Mouse (Mus musculus) neural tube, embryonic 12.5 days (tissue): ENCODE data around the gene Alpi. TPM values are rescaled to one million over a fixed set of nuclear protein-coding genes. Genes with fewer than 3 reads are reported as not detected.

ENCODE experiments used
- ATAC-seq: fragments of 200-750 bp; cut with Nextera tagmentation; 2 replicates; pipeline ENCODE4 v1.8.0; 2017; ENCODE audit warnings: low read depth, mild to moderate bottlenecking, moderate TSS enrichment, moderate library complexity; ENCODE audit not compliant: low FRiP score
- H3K27ac ChIP-seq: fragments of 300-500 bp; sonication (generic); 2 replicates; pipeline ENCODE4 v1.5.1; 2016
- H3K27me3 ChIP-seq: fragments of 300-500 bp; sonication (generic); replicated peaks from 2 replicates; pipeline ENCODE4 v1.6.1; 2016; ENCODE audit warnings: mild to moderate bottlenecking
- H3K36me3 ChIP-seq: fragments of 300-500 bp; sonication (generic); 2 replicates; pipeline ENCODE4 v1.6.1; 2016; ENCODE audit warnings: mild to moderate bottlenecking
- H3K4me1 ChIP-seq: fragments of 300-500 bp; sonication (generic); 2 replicates; pipeline ENCODE4 v1.6.1; 2016
- H3K4me2 ChIP-seq: fragments of 300-500 bp; sonication (generic); replicated peaks from 2 replicates; pipeline ENCODE4 v1.6.1; 2016; ENCODE audit warnings: mild to moderate bottlenecking
- H3K4me3 ChIP-seq: fragments of 300-500 bp; sonication (generic); 2 replicates; pipeline ENCODE4 v1.5.1; 2016
- H3K9ac ChIP-seq: fragments of 300-500 bp; sonication (generic); 2 replicates; pipeline ENCODE4 v1.6.1; 2016; ENCODE audit warnings: mild to moderate bottlenecking
- H3K9me3 ChIP-seq: fragments of 300-500 bp; sonication (generic); 2 replicates; pipeline ENCODE4 v1.6.1; 2016; ENCODE audit warnings: mild to moderate bottlenecking
- WGBS: fragments of 180-500 bp; shearing (Covaris S2); methylation state at CpG from one replicate; pipeline ENCODE4 v1.1.7; 2016; 5-methylcytosine and 5-hydroxymethylcytosine counted together
- polyA plus RNA-seq: library from polyadenylated mRNA; unstranded; fragments of >200 nt; fragmentation: Nextera tagmentation; extraction: Ambion mirVana; gene quantifications from 2 replicates; pipeline ENCODE4 v1.2.1, GENCODE M21; 2016

The Alpi gene
- polyA plus RNA-seq, 1 experiment from 2014 or later: not detected

DNA sequence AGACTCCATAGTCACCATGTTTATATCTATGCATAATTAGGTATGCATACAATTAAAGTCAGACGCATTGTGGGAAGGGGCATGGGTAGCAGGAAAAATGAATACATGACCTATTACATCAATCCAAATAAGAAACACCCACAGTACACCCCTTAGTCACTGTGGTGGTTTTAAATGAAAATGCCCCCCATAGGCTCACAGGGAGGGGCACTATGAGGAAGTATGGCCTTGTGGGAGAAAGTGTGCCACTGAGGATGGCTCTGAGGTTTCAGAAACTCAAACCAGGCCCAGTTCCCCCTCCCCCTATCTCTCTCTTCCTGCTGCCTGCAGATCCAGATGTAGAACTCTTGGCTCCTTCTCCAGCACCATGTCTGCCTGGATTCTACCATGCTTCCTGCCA is 2.5 kb upstream of the Alpi start:
- Histone ChIP-seq H3K4me2 (no peak overlapping the region), H3K4me3 (no peak overlapping the region), H3K36me3 (no peaks in the 10 kb centered on the region), H3K27ac (no peak overlapping the region), H3K4me1 (no peaks in the 10 kb centered on the region), H3K9me3 (no peaks in the 10 kb centered on the region), H3K27me3 (peaks cover 6% of the 10 kb centered on the region), H3K9ac (no peak overlapping the region)
- ATAC-seq: no peak
- 88% methylated on average over 1 of the region's 1 CpGs for WGBS

DNA sequence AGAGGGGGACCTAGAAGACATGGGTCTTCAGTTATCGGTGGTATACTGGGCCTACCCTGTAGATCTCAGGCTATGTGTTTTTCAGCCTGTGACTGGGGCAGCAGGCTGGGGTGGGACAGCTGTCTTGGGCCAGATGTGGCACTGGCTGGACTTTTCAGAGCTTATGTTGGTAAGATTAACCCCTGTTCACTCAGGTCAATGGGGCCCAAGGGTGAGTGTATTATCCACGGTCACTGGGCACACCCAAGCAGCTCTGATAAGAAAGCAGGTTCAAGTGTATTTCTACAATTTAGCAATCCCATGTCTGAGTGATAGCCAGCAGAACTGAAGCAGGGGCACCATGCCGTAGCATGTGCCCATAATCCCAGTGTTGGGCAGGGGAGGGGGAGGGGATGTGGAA is 708 bp upstream of the Alpi start:
- 89% methylated on average over 3 of the region's 3 CpGs for WGBS

DNA sequence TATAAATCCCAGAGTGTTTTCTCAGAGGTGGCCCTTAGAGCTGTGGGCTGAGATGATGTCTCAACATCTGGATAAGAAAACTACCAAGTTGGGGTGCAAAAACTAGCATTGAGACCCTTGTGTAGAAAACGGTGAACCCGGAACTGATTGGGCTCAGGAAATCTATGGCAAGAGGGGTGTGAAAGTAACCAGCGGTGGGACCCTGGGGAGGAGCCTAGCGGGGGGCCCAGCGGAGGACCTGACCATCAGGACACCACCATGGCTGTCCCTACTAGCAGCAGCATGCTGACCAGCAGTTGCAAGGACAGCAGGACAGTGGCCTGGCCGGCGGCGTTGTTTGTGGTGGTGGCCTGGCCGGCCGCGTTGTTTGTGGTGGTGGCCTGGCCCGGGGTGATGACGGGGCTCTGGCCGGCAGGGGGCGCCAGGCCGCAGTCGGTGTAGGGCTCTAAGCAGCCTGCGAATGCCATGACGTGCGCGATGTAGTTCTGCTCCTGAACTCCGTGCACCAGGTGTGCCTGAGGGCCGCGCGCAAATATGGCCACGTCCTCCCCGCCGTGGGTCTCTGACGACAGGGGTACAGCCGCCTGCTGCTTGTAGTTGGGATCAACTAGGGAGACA is 2.9 kb downstream of the Alpi start:
- peak overlapping the region; percentile 34 for H3K4me2 ChIP-seq
- H3K4me1 ChIP-seq: no peaks in the 10 kb centered on the region
- H3K27ac ChIP-seq: no peak overlapping the region
- H3K9me3 ChIP-seq: no peaks in the 10 kb centered on the region
- WGBS: 13% methylated on average over 30 of the region's 30 CpGs
- peak; percentile 86 for ATAC-seq
- no peak overlapping the region for H3K4me3 ChIP-seq
- H3K9ac ChIP-seq: no peak overlapping the region
- no peaks in the 10 kb centered on the region for H3K36me3 ChIP-seq
- peaks cover 6% of the 10 kb centered on the region for H3K27me3 ChIP-seq

More for the DNA sequence above, 708 bp upstream of the Alpi start:
- H3K27ac ChIP-seq: no peak overlapping the region
- H3K4me1 ChIP-seq: no peaks in the 10 kb centered on the region
- H3K9me3 ChIP-seq: no peaks in the 10 kb centered on the region
- no peak overlapping the region for H3K9ac ChIP-seq
- H3K4me3 ChIP-seq: no peak overlapping the region
- no peaks in the 10 kb centered on the region for H3K36me3 ChIP-seq
- no peak for ATAC-seq
- peaks cover 6% of the 10 kb centered on the region for H3K27me3 ChIP-seq
- H3K4me2 ChIP-seq: no peak overlapping the region

DNA sequence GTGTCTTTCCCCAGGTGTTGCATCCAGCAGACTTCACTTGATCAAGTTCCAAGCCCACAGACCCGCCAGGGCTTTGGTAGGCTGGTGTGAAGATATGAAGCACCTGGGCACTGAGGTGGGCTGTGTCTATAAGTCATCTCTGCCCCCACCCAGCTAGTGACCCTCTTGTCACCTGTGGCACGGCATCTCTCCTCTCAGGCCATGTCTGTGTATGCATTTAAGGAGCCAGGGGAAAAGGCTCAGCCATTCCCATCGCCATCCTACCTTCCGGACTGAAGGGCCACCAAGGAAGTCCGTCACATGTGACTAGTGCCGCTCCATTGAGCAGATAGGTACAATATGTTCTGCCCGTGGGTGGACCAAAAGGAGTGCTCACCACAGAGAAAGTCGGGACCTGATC is 5.8 kb downstream of the Alpi start:
- H3K27ac ChIP-seq: no peak overlapping the region
- no peak overlapping the region for H3K9ac ChIP-seq
- no peaks in the 10 kb centered on the region for H3K9me3 ChIP-seq
- H3K27me3 ChIP-seq: peaks cover 6% of the 10 kb centered on the region
- H3K4me3 ChIP-seq: no peak overlapping the region
- no peaks in the 10 kb centered on the region for H3K36me3 ChIP-seq
- 85% methylated on average over 8 of the region's 8 CpGs for WGBS
- no peak for ATAC-seq
- no peak overlapping the region for H3K4me2 ChIP-seq
- no peaks in the 10 kb centered on the region for H3K4me1 ChIP-seq

DNA sequence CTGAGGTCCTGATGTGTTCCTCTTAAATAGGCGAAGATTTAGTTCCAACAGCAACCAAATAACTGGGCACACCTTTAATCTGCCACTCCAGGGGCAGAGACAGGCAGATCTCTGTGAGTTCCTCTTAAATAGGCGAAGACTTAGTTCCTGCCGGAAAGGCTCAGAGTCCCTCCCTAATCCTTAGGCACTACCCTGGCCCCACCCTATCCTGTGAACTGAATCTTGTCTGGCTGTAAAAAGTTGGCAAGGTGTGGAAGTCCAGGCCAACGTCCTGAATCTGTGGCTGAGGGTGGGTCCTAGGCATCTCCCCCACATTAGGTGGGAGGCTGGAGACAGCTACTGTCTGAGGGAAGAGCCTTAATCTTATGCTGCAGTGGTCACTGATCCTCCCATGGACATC is 11.6 kb downstream of the Alpi start, which contains the start of gene Alppl2:
Gene Alppl2, minus strand, starts transcription at position 101 of the 400 bp plus-strand sequence.
- no peak within 1 kb of the TSS for H3K4me2 ChIP-seq
- ATAC-seq: no peak
- H3K9ac ChIP-seq: no peak within 1 kb of the TSS
- H3K36me3 ChIP-seq: no peaks in the 10 kb centered on the region
- WGBS: 85% methylated on average over 4 of the region's 4 CpGs
- no peak within 1 kb of the TSS for H3K27ac ChIP-seq
- H3K27me3 ChIP-seq: no peaks in the 10 kb centered on the region
- no peaks in the 10 kb centered on the region for H3K9me3 ChIP-seq
- H3K4me1 ChIP-seq: no peaks in the 10 kb centered on the region
- no peak within 1 kb of the TSS for H3K4me3 ChIP-seq

DNA sequence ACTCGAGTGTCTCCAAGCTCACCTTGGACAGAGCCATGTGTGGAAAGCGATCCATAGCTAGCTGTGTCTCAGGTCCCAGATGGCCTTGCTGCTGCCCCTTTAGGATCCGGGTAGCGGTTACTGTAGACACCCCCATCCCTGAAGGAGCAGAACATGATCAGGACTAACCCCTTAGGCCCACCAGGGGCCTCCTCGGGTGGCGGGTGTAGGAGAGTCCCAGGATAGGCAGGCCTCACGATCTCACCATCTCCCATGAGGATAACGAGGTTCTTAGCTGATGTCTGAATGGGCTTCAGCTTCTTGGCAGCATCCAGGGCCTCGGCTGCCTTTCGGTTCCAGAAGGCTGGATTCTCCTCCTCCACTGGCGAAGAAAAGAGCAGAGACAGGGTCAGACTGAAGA is 12.2 kb downstream of the Alpi start:
- H3K4me1 ChIP-seq: no peaks in the 10 kb centered on the region
- WGBS: 88% methylated on average over 11 of the region's 11 CpGs
- H3K27me3 ChIP-seq: no peaks in the 10 kb centered on the region
- no peak overlapping the region for H3K4me2 ChIP-seq
- H3K9me3 ChIP-seq: no peaks in the 10 kb centered on the region
- no peaks in the 10 kb centered on the region for H3K36me3 ChIP-seq
- no peak for ATAC-seq
- no peak overlapping the region for H3K27ac ChIP-seq
- no peak overlapping the region for H3K4me3 ChIP-seq
- H3K9ac ChIP-seq: no peak overlapping the region

DNA sequence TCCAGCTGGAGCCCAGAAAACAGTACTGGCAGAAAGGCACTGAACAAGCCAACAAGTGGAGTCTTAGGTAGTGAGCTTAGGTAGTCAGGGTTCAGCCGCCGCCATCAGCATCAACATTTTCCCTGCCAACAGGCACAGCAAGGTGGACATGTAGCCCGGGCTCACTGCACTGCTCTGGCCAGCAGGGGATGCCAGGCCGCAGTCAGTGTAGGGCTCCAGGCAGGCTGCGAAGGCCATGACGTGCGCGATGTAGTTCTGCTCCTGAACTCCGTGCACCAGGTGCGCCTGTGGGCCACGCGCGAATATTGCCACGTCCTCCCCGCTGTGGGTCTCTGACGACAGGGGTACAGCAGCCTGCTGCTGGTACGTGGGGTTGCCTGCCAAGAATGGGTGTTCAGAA is 14.4 kb downstream of the Alpi start:
- Histone ChIP-seq H3K4me3 (no peak overlapping the region), H3K27ac (no peak overlapping the region), H3K36me3 (no peaks in the 10 kb centered on the region), H3K9ac (no peak overlapping the region), H3K4me1 (no peaks in the 10 kb centered on the region), H3K9me3 (no peaks in the 10 kb centered on the region), H3K27me3 (no peaks in the 10 kb centered on the region), H3K4me2 (no peak overlapping the region)
- WGBS: 66% methylated on average over 17 of the region's 17 CpGs
- no peak for ATAC-seq

DNA sequence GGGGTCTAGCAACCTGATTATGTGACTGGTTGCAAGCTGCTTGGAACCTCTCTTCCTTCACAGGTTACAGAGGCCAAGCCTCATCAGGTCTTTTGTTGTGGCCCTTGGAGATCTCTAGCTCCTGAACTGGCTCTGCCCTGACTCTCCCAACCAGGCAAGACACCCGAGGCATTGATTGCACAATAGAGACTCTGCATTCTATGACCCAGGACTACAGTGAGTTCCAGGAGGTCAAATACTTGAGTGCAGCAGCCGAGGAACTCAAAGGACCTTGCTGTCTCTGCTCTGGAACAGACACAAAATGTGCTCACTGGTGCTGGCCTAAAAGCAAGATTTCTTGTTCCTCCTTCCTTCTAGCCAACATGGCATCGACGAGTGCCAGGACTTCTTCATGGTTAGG is 15.2 kb downstream of the Alpi start:
- no peaks in the 10 kb centered on the region for H3K9me3 ChIP-seq
- no peak overlapping the region for H3K4me3 ChIP-seq
- H3K27ac ChIP-seq: no peak overlapping the region
- no peaks in the 10 kb centered on the region for H3K4me1 ChIP-seq
- H3K27me3 ChIP-seq: no peaks in the 10 kb centered on the region
- H3K9ac ChIP-seq: no peak overlapping the region
- no peaks in the 10 kb centered on the region for H3K36me3 ChIP-seq
- ATAC-seq: no peak
- 77% methylated on average over 4 of the region's 4 CpGs for WGBS
- H3K4me2 ChIP-seq: no peak overlapping the region

DNA sequence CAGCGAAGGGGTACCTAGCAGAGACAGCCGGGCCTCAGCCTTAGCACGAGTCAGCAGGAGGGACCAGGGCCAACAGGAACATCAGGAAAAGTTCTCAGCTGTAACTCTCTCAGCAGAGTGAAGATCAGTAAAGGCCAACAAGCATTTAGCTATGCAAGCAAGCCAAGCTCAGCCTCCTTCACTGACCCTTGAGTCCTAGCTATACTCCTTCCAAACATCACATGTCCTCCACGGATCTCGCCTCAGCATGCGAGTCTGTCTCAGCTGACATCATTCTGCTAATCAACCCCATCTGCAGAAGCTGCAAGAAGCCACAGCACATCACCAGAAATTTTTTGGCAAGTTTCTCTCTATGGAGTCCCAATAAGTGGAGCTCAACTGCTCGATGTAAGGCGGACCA is 27.6 kb downstream of the Alpi start:
- no peak overlapping the region for H3K27ac ChIP-seq
- no peak for ATAC-seq
- no peaks in the 10 kb centered on the region for H3K36me3 ChIP-seq
- no peaks in the 10 kb centered on the region for H3K27me3 ChIP-seq
- H3K4me2 ChIP-seq: no peak overlapping the region
- H3K9me3 ChIP-seq: no peaks in the 10 kb centered on the region
- no peaks in the 10 kb centered on the region for H3K4me1 ChIP-seq
- H3K4me3 ChIP-seq: no peak overlapping the region
- 89% methylated on average over 8 of the region's 8 CpGs for WGBS
- H3K9ac ChIP-seq: no peak overlapping the region

DNA sequence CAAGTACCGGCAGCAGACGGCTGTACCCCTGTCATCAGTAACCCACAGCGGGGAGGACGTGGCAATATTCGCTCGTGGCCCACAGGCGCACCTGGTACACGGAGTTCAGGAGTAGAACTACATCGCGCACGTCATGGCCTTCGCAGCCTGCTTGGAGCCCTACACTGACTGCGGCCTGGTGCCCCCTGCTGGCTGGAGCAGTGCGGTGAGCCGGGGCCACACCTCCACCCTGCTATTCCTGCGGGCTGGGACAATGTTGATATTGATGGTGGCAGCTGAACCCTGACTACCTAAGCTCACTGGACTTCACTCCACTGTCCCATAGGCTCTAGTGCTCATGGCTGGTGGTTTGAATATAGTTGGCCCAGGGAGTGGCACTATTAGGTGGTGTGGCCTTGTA is 30.7 kb downstream of the Alpi start:
- 56% methylated on average over 16 of the region's 16 CpGs for whole genome bisulfite sequencing
- Histone ChIP-seq H3K4me1 (no peaks in the 10 kb centered on the region; the same call in 1 of the 2 replicates), H3K27me3 (no peaks in the 10 kb centered on the region), H3K4me3 (no peak overlapping the region), H3K9me3 (no peaks in the 10 kb centered on the region), H3K27ac (no peak overlapping the region), H3K9ac (no peak overlapping the region), H3K4me2 (no peak overlapping the region), H3K36me3 (no peaks in the 10 kb centered on the region)
- ATAC-seq: no peak

DNA sequence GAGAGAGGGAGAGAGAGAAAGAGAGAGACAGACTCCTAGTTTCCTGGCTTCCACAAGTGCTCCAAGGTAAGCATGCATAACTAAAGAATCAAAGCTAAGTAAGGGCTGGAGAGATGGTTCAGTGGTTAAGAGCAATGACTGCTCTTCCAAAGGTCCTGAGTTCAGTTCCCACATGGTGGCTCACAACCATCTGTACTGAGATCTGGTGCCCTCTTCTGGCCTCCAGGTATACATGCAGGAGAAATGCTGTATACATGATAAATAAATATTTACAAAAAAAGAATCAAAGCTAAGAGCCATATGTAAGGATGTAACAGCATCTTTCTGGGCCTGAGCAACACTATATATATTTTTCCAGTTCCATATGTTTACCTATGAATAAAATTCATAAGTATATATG is 40.5 kb downstream of the Alpi start:
- H3K36me3 ChIP-seq: no peaks in the 10 kb centered on the region
- no peak overlapping the region for H3K4me2 ChIP-seq
- no peaks in the 10 kb centered on the region for H3K9me3 ChIP-seq
- no peak overlapping the region for H3K9ac ChIP-seq
- no peak for ATAC-seq
- no peak overlapping the region for H3K27ac ChIP-seq
- 0 out of 2 replicates have a peak, but pooled peaks cover 3% of the 10 kb centered on the region for H3K4me1 ChIP-seq
- no peaks in the 10 kb centered on the region for H3K27me3 ChIP-seq
- no peak overlapping the region for H3K4me3 ChIP-seq

DNA sequence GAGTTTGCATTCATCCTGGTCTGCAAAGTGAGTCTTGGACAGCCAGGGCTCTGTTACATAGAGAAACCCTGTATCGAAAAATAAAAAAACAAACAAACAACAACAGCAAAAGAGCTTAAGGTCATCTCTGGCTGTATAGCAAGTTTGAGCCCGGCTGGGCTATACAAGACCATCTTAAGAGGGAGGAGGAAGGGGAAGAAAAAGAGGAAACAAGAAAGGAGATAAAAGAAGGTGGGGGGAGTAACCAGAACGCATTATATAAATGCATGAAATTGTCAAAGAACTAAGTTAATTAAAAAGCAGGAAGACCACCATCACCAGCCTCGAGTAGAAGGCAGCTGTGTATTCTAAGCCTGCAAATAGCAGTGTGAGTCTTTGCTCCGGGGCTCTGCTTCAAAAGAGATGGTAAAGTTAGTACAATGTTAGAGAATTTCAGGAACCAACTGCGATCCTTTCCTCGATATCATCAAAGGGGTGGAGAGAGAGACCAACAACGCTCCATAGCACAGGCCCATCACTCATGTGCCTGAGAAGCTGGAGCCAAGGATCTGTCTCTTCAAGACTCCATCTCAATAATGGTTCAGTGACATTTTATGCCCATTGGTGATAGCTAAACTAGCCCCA is 42.3 kb downstream of the Alpi start:
- no peak overlapping the region for H3K27ac ChIP-seq
- H3K27me3 ChIP-seq: no peaks in the 10 kb centered on the region
- WGBS: 85% methylated on average over 8 of the region's 8 CpGs
- no peak overlapping the region for H3K4me2 ChIP-seq
- 0 out of 2 replicates have a peak, but pooled peaks cover 3% of the 10 kb centered on the region for H3K4me1 ChIP-seq
- H3K9me3 ChIP-seq: no peaks in the 10 kb centered on the region
- no peak overlapping the region for H3K9ac ChIP-seq
- H3K36me3 ChIP-seq: no peaks in the 10 kb centered on the region
- H3K4me3 ChIP-seq: no peak overlapping the region
- ATAC-seq: no peak

DNA sequence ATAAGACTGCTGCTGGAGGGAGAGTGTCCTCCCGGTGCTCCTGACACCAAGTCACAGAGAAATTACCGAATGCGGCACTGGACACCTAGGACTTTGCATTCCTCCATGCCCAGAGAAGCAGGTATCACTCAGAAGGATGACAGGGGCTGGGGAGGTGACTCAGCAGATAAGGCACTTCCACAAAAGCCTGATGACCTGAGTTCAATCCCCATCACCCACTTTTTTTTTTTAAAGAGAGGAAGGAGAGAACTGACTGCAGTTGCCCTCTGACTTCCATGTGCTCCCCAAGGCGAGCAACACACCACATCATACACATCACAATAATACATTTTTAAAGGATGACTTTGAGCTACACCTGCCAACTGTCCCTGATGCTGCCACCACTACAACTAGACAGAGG is 44.3 kb downstream of the Alpi start:
- 88% methylated on average over 4 of the region's 4 CpGs for WGBS
- no peak overlapping the region for H3K4me3 ChIP-seq
- H3K27ac ChIP-seq: no peak overlapping the region
- no peak overlapping the region for H3K4me2 ChIP-seq
- no peaks in the 10 kb centered on the region for H3K9me3 ChIP-seq
- H3K9ac ChIP-seq: no peak overlapping the region
- H3K36me3 ChIP-seq: 0 out of 2 replicates have a peak, but pooled peaks cover 3% of the 10 kb centered on the region
- ATAC-seq: no peak
- no peaks in the 10 kb centered on the region for H3K27me3 ChIP-seq
- H3K4me1 ChIP-seq: 0 out of 2 replicates have a peak, but pooled peaks cover 3% of the 10 kb centered on the region
